Mouse (Mus musculus) cortical plate, adult 2 months (tissue): ENCODE measurements around the gene Gm16253.

Experiments used
- CTCF ChIP-seq: fragments of 200-500 bp; IDR thresholded peaks from 2 replicates; pipeline ENCODE4 v1.5.1; 2011; ENCODE audit warnings: mild to moderate bottlenecking, control low read depth, low read length; ENCODE audit not compliant: insufficient read depth; ENCODE audit errors: extremely low read depth
- POLR2A ChIP-seq: fragments of 200-500 bp; IDR thresholded peaks from 2 replicates; pipeline ENCODE4 v1.6.1; 2011; ENCODE audit warnings: mild to moderate bottlenecking, low read length, control low read depth; ENCODE audit not compliant: insufficient read depth; ENCODE audit errors: extremely low read depth

DNA sequence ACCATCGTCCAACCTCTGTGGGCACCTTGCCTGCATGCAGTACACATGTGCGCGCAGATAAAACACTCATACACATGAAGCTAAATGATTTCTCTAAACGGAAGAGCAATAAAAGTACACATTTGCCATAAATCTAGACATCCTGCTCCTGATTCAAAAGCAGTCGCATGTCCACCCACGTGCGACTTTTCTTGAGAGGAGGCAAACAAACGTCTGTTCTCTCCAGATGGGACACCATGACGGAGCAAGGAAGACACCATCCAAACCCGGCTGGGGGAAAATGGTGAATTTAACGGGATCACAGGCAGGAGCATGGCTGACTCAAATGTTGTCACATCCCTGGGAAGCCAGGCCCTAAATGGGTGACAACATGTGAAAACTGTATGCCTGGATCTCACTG lies 33.4 kb upstream of the Gm16253 start:
- TF ChIP-seq CTCF, result no peak
- TF ChIP-seq POLR2A, result no peak
